Mouse (Mus musculus): ENCODE measurements around the gene Nhlrc4. TPM values are rescaled to one million over a fixed set of nuclear protein-coding genes. Genes with fewer than 3 reads are reported as not detected.
A peak's percentile ranks its signal among the peaks of the same experiment; 100 is the strongest.

Gene Nhlrc4
- total and polyA plus RNA-seq, 3 experiments, result 0.10 to 2.8 (median 0.30) TPM

- 36% methylated on average over 4 of the region's 4 CpGs for WGBS
- H3K9ac ChIP-seq (ENCODE audit: low read depth, low read length), result 0 out of 2 replicates have a peak overlapping the region, but pooled peaks have one; percentile 14
- H3K79me2 ChIP-seq (replicated peaks; ENCODE audit: control insufficient read depth, insufficient read depth, low read length), result peaks cover 8% of the 10 kb centered on the region
- H3K27me3 ChIP-seq (ENCODE audit: control insufficient read depth, insufficient read depth, low read length), result no peaks in the 10 kb centered on the region
- DNase-seq, result no peak
- H3K27ac ChIP-seq, result peak overlapping the region; percentile 86
- H3K4me1 ChIP-seq (ENCODE audit: control insufficient read depth, insufficient read depth, low read length), result peaks cover 27% of the 10 kb centered on the region
- TF ChIP-seq POLR2A (IDR thresholded peaks at IDR 0.05; ENCODE audit: insufficient read depth, low read depth, low read length) (no peak), CTCF (IDR thresholded peaks at IDR 0.05) (no peak), EP300 (IDR thresholded peaks at IDR 0.05; ENCODE audit: insufficient read depth, low read depth, low read length) (no peak)
- H3K4me3 ChIP-seq, result no peak overlapping the region
- intact Hi-C loops (cut with DNase I), result no loop called here
- H3K36me3 ChIP-seq (ENCODE audit: control insufficient read depth, insufficient read depth, low read length), result no peaks in the 10 kb centered on the region; the same call in none of the 2 replicates
Observed at GRCm38 (mm10) chr17:25914295-25914694, 30.5 kb downstream of the Nhlrc4 start.

DNA sequence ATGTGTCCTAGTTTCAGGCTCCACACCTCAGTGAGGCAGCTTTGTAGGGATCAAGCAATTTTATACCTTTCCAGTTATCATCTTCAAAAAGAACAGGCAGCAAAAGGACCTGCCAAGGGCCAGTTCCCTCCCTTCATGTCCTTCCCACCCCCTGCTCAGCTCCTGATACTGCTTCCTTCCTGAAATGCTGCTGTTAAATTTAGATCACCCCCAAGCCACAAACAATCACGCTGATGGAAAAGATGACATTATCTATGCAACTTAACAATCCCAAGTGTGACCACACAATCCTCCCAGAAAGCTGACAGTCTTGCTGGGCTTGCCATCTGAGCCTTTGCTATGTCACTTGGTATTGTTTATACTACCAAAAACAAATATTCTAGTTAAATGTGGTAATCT is 30.9 kb downstream of the Nhlrc4 start:
- Histone ChIP-seq H3K4me3 (peak overlapping the region; percentile 17), H3K27ac (peak overlapping the region; percentile 86), H3K36me3 (ENCODE audit: control insufficient read depth, insufficient read depth, low read length) (no peaks in the 10 kb centered on the region; the same call in none of the 2 replicates), H3K4me1 (ENCODE audit: control insufficient read depth, insufficient read depth, low read length) (peaks cover 27% of the 10 kb centered on the region), H3K9ac (ENCODE audit: low read depth, low read length) (peak overlapping the region; percentile 7), H3K27me3 (ENCODE audit: control insufficient read depth, insufficient read depth, low read length) (no peaks in the 10 kb centered on the region), H3K79me2 (replicated peaks; ENCODE audit: control insufficient read depth, insufficient read depth, low read length) (peaks cover 4% of the 10 kb centered on the region)
- DNase-seq, result peak; percentile 28 to 42
- intact Hi-C loops (cut with DNase I), result no loop called here
- no peak for TF ChIP-seq EP300 (IDR thresholded peaks at IDR 0.05; ENCODE audit: insufficient read depth, low read depth, low read length)
- TF ChIP-seq POLR2A (IDR thresholded peaks at IDR 0.05; ENCODE audit: insufficient read depth, low read depth, low read length), result no peak
- no peak for TF ChIP-seq CTCF (IDR thresholded peaks at IDR 0.05)
- 7% methylated on average over 1 of the region's 1 CpGs for WGBS

GRCm38 (mm10) chr17:25913186-25913876 is 31.4 kb downstream of the Nhlrc4 start:
- H3K36me3 ChIP-seq (ENCODE audit: control insufficient read depth, insufficient read depth, low read length), result no peaks in the 10 kb centered on the region; the same call in none of the 2 replicates
- 39% methylated on average over 14 of the region's 14 CpGs for WGBS
- H3K27ac ChIP-seq, result peak overlapping the region; percentile 86
- H3K4me3 ChIP-seq, result peak overlapping the region; percentile 17
- DNase-seq, result peak; percentile 30 to 32
- peaks cover 25% of the 10 kb centered on the region for H3K4me1 ChIP-seq (ENCODE audit: control insufficient read depth, insufficient read depth, low read length)
- peak overlapping the region; percentile 7 for H3K9ac ChIP-seq (ENCODE audit: low read depth, low read length)
- H3K27me3 ChIP-seq (ENCODE audit: control insufficient read depth, insufficient read depth, low read length), result no peaks in the 10 kb centered on the region
- no peak for TF ChIP-seq CTCF (IDR thresholded peaks at IDR 0.05)
- no peak for TF ChIP-seq EP300 (IDR thresholded peaks at IDR 0.05; ENCODE audit: insufficient read depth, low read depth, low read length)
- no peak for TF ChIP-seq POLR2A (IDR thresholded peaks at IDR 0.05; ENCODE audit: insufficient read depth, low read depth, low read length)
- peaks cover under 1% of the 10 kb centered on the region for H3K79me2 ChIP-seq (replicated peaks; ENCODE audit: control insufficient read depth, insufficient read depth, low read length)
- intact Hi-C loops (cut with DNase I), result no loop called here

DNA sequence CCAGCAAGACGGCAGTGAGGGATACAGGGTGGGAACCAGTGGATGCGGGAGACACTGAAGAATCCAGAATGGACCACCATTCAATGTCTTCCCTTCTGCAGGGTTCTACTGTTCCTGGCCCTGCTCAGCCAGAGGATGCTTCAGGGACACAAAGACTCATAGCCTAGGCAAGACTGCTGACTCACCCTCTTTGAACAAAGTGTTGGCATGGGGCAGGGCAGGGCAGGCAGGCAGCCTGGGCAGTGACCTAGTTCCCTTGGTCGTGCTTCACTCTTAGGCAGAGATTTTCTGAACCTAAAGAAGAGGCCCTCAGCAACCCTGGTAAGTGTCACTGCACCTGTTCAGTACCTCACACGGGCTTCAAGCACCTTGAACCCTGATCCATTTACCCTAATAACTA is 32.9 kb downstream of the Nhlrc4 start:
- H3K4me3 ChIP-seq, result no peak overlapping the region
- peak overlapping the region; percentile 70 for H3K27ac ChIP-seq
- H3K9ac ChIP-seq (ENCODE audit: low read depth, low read length), result no peak overlapping the region
- H3K79me2 ChIP-seq (replicated peaks; ENCODE audit: control insufficient read depth, insufficient read depth, low read length), result peaks cover 3% of the 10 kb centered on the region
- WGBS, result 73% methylated on average over 4 of the region's 4 CpGs
- no peak for TF ChIP-seq CTCF (IDR thresholded peaks at IDR 0.05)
- TF ChIP-seq POLR2A (IDR thresholded peaks at IDR 0.05; ENCODE audit: insufficient read depth, low read depth, low read length), result no peak
- peak; percentile 58; the same call in 1 of the 2 replicates for TF ChIP-seq EP300 (IDR thresholded peaks at IDR 0.05; ENCODE audit: insufficient read depth, low read depth, low read length)
- DNase-seq, result peak; percentile 40 to 64
- intact Hi-C loops (cut with DNase I), result no loop called here
- no peaks in the 10 kb centered on the region for H3K27me3 ChIP-seq (ENCODE audit: control insufficient read depth, insufficient read depth, low read length)
- peaks cover 19% of the 10 kb centered on the region for H3K4me1 ChIP-seq (ENCODE audit: control insufficient read depth, insufficient read depth, low read length)
- H3K36me3 ChIP-seq (ENCODE audit: control insufficient read depth, insufficient read depth, low read length), result no peaks in the 10 kb centered on the region; the same call in none of the 2 replicates

DNA sequence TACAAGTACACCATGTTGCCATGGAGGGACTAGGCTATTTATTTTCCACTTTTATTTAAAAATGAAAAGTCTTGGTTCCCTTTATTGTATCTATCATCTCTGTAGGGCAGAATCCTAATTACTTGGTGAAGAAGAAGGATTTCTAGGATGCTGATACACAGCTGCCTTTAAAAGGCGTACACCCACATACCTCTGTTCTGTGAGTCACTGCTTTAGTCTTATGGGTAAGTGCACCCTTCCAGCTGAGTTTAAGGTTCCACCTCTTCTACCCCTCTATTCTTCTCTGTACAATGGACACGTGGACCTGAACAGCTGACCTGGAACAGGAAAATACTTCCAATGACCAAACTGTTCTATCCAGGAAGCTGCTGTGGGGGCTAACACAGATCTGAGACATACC is 37.1 kb downstream of the Nhlrc4 start:
- intact Hi-C loops (cut with DNase I), result no loop called here
- Histone ChIP-seq H3K9ac (ENCODE audit: low read depth, low read length) (no peak overlapping the region), H3K27ac (no peak overlapping the region), H3K79me2 (replicated peaks; ENCODE audit: control insufficient read depth, insufficient read depth, low read length) (peaks cover 6% of the 10 kb centered on the region), H3K4me3 (no peak overlapping the region), H3K4me1 (ENCODE audit: control insufficient read depth, insufficient read depth, low read length) (peaks cover 6% of the 10 kb centered on the region), H3K27me3 (ENCODE audit: control insufficient read depth, insufficient read depth, low read length) (no peaks in the 10 kb centered on the region), H3K36me3 (ENCODE audit: control insufficient read depth, insufficient read depth, low read length) (no peaks in the 10 kb centered on the region; the same call in none of the 2 replicates)
- 70% methylated on average over 2 of the region's 2 CpGs for WGBS
- DNase-seq, result no peak
- no peak for TF ChIP-seq EP300 (IDR thresholded peaks at IDR 0.05; ENCODE audit: insufficient read depth, low read depth, low read length)
- no peak for TF ChIP-seq CTCF (IDR thresholded peaks at IDR 0.05)
- no peak for TF ChIP-seq POLR2A (IDR thresholded peaks at IDR 0.05; ENCODE audit: insufficient read depth, low read depth, low read length)

DNA sequence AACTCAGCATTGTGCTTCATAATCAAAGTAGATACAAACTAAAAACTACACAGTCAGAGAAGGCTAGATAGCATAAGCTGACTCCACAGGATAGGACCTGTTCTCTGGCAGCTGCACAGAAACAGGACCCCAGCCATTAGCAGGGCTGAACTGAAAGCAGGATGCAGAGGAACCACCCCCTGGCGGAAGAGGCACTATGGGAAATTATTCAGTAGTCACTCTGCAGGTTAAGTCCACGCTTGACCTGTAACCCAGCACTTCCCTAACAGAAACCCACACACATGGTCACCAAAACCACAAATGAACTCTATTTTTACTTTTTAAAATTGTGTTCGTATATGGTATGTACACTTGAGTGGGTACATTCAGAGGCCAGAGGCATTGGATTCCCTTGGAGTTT is 41.7 kb downstream of the Nhlrc4 start:
- intact Hi-C loops (cut with DNase I), result no loop called here
- WGBS, result 82% methylated on average over 3 of the region's 3 CpGs
- no peak overlapping the region for H3K4me3 ChIP-seq

More for the DNA sequence above, 41.7 kb downstream of the Nhlrc4 start:
- no peak overlapping the region for H3K9ac ChIP-seq (ENCODE audit: low read depth, low read length)
- H3K4me1 ChIP-seq (ENCODE audit: control insufficient read depth, insufficient read depth, low read length), result no peaks in the 10 kb centered on the region
- peaks cover 8% of the 10 kb centered on the region for H3K79me2 ChIP-seq (replicated peaks; ENCODE audit: control insufficient read depth, insufficient read depth, low read length)
- H3K27me3 ChIP-seq (ENCODE audit: control insufficient read depth, insufficient read depth, low read length), result no peaks in the 10 kb centered on the region
- H3K27ac ChIP-seq, result no peak overlapping the region
- TF ChIP-seq CTCF (IDR thresholded peaks at IDR 0.05) (no peak), POLR2A (IDR thresholded peaks at IDR 0.05; ENCODE audit: insufficient read depth, low read depth, low read length) (no peak), EP300 (IDR thresholded peaks at IDR 0.05; ENCODE audit: insufficient read depth, low read depth, low read length) (no peak)
- DNase-seq, result no peak
- H3K36me3 ChIP-seq (ENCODE audit: control insufficient read depth, insufficient read depth, low read length), result no peaks in the 10 kb centered on the region
